Mouse (Mus musculus) liver, embryonic 14.5 days (tissue): Measurements from ENCODE around the gene Kcna6. TPM values are rescaled to one million over a fixed set of nuclear protein-coding genes. Genes with fewer than 3 reads are reported as not detected.

Source experiments
- ATAC-seq: fragments of 200-750 bp; cut with Nextera tagmentation; 2 replicates; pipeline ENCODE4 v1.8.0; 2017; ENCODE audit warnings: moderate number of reproducible peaks, mild to moderate bottlenecking, moderate library complexity; ENCODE audit not compliant: insufficient read depth
- DNase-seq, 3 experiments: peaks; one replicate each; pipeline ENCODE4 v3.0.0-alpha.2; 2012 to 2013; ENCODE audit warnings: low read depth in 3 of 3, low spot score in 3 of 3
- H3K27ac ChIP-seq: fragments of 300-500 bp; sonication (generic); 2 replicates; pipeline ENCODE4 v1.5.1; 2014; ENCODE audit warnings: moderate library complexity, mild to moderate bottlenecking, control low read depth, inconsistent platforms
- H3K27me3 ChIP-seq: fragments of 300-500 bp; sonication (generic); 2 replicates; pipeline ENCODE4 v1.6.1; 2014; ENCODE audit warnings: mild to moderate bottlenecking, low read length, moderate library complexity; ENCODE audit not compliant: control insufficient read depth, insufficient read depth
- H3K36me3 ChIP-seq: fragments of 300-500 bp; sonication (generic); replicated peaks from 2 replicates; pipeline ENCODE4 v1.6.1; 2014; ENCODE audit warnings: low read depth; ENCODE audit not compliant: control insufficient read depth, insufficient read depth
- H3K4me1 ChIP-seq, 2 experiments: fragments of 200-500 bp in 1 of 2; fragments of 300-500 bp in 1 of 2; sonication (generic) in 1 of 2; replicated peaks; 2 replicates each; pipeline ENCODE4 v1.6.1; 2012 to 2014; ENCODE audit warnings: antibody characterized with exemption in 1 of 2, inconsistent platforms in 1 of 2, low read length in 1 of 2; ENCODE audit not compliant: control insufficient read depth in 2 of 2, insufficient read depth in 2 of 2
- H3K4me2 ChIP-seq: fragments of 300-500 bp; sonication (generic); 2 replicates; pipeline ENCODE4 v1.6.1; 2014; ENCODE audit warnings: low read depth, mild to moderate bottlenecking, control low read depth, moderate library complexity
- H3K4me3 ChIP-seq, 2 experiments: fragments of 200-500 bp in 1 of 2; fragments of 300-500 bp in 1 of 2; sonication (generic) in 1 of 2; 2 replicates each; pipeline ENCODE4 v1.5.1; 2012 to 2014; ENCODE audit warnings: low read depth in 2 of 2, low read length in 2 of 2, mild to moderate bottlenecking in 2 of 2, control low read depth in 1 of 2, inconsistent platforms in 1 of 2, moderate library complexity in 1 of 2; ENCODE audit not compliant: insufficient read depth in 1 of 2
- H3K9ac ChIP-seq: fragments of 300-500 bp; sonication (generic); replicated peaks from 2 replicates; pipeline ENCODE4 v1.6.1; 2014; ENCODE audit warnings: mild to moderate bottlenecking, control low read depth, moderate library complexity
- H3K9me3 ChIP-seq: fragments of 300-500 bp; sonication (generic); 2 replicates; pipeline ENCODE4 v1.6.1; 2016; ENCODE audit warnings: low read length, mixed read lengths; ENCODE audit not compliant: control insufficient read depth
- CTCF ChIP-seq: IDR thresholded peaks from 2 replicates; pipeline ENCODE4 v1.5.1; 2016; ENCODE audit warnings: antibody characterized with exemption, low read depth, control low read depth
- EP300 ChIP-seq: IDR thresholded peaks from 2 replicates; pipeline ENCODE4 v1.6.1; 2016; ENCODE audit warnings: antibody characterized with exemption, low read depth
- WGBS: fragments of 180-500 bp; shearing (Covaris S2); extraction: QIAGEN DNeasy Blood & Tissue Kit; methylation state at CpG from one replicate; pipeline ENCODE4 v1.1.7; 2014; ENCODE audit not compliant: insufficient replicate concordance; 5-methylcytosine and 5-hydroxymethylcytosine counted together
- polyA plus RNA-seq, 2 experiments: library from polyadenylated mRNA; depleted of rRNA in 1 of 2; stranded (reverse) in 1 of 2; unstranded in 1 of 2; fragments of >200 nt; fragmentation: Nextera tagmentation in 1 of 2; extraction: Ambion mirVana in 1 of 2; gene quantifications; 2 replicates each; pipeline versions ENCODE4 v1.2.1 to v1.2.3; 2012 to 2014

Gene Kcna6
- polyA plus RNA-seq, 2 experiments: 0.07 to 0.10 TPM

GRCm38 (mm10) chr6:126735806-126736205 is 4.7 kb downstream of the Kcna6 start:
- Histone ChIP-seq H3K36me3 (no peaks in the 10 kb centered on the region), H3K9ac (no peak overlapping the region), H3K9me3 (no peaks in the 10 kb centered on the region), H3K4me2 (no peak overlapping the region), H3K27ac (no peak overlapping the region), H3K4me1 (no peaks in the 10 kb centered on the region), H3K27me3 (peaks cover 22% of the 10 kb centered on the region), H3K4me3 (no peak overlapping the region)
- WGBS: 35% methylated on average over 3 of the region's 3 CpGs
- no peak for DNase-seq
- no peak for ATAC-seq
- no peak for TF ChIP-seq EP300

- no peak for DNase-seq
- Histone ChIP-seq H3K27ac (no peak overlapping the region), H3K4me2 (no peak overlapping the region), H3K4me1 (no peaks in the 10 kb centered on the region), H3K9ac (no peak overlapping the region), H3K4me3 (no peak overlapping the region), H3K36me3 (no peaks in the 10 kb centered on the region), H3K27me3 (no peaks in the 10 kb centered on the region), H3K9me3 (no peaks in the 10 kb centered on the region)
- ATAC-seq: no peak
- TF ChIP-seq EP300: no peak
- no peak for TF ChIP-seq CTCF
- WGBS: 40% methylated on average over 6 of the region's 6 CpGs
Observed at GRCm38 (mm10) chr6:126732645-126733044, 7.8 kb downstream of the Kcna6 start.

GRCm38 (mm10) chr6:126728803-126729202 is 11.7 kb downstream of the Kcna6 start:
- H3K9me3 ChIP-seq: no peaks in the 10 kb centered on the region
- no peaks in the 10 kb centered on the region for H3K27me3 ChIP-seq
- no peak overlapping the region for H3K4me3 ChIP-seq
- no peak for TF ChIP-seq CTCF
- TF ChIP-seq EP300: no peak
- no peak overlapping the region for H3K27ac ChIP-seq
- H3K4me1 ChIP-seq: no peaks in the 10 kb centered on the region
- no peaks in the 10 kb centered on the region for H3K36me3 ChIP-seq
- DNase-seq: no peak
- ATAC-seq: no peak
- WGBS: 66% methylated on average over 8 of the region's 8 CpGs
- H3K4me2 ChIP-seq: no peak overlapping the region
- H3K9ac ChIP-seq: no peak overlapping the region

- Histone ChIP-seq H3K27ac (no peak overlapping the region), H3K27me3 (no peaks in the 10 kb centered on the region), H3K4me2 (no peak overlapping the region), H3K4me1 (no peaks in the 10 kb centered on the region), H3K9ac (no peak overlapping the region), H3K4me3 (no peak overlapping the region), H3K36me3 (no peaks in the 10 kb centered on the region), H3K9me3 (no peaks in the 10 kb centered on the region)
- ATAC-seq: no peak
- DNase-seq: no peak
- 54% methylated on average over 12 of the region's 12 CpGs for WGBS
- no peak for TF ChIP-seq CTCF
- TF ChIP-seq EP300: no peak
Observed at GRCm38 (mm10) chr6:126718423-126719087, 21.9 kb downstream of the Kcna6 start.

- no peak for TF ChIP-seq CTCF
- no peak for TF ChIP-seq EP300
- Histone ChIP-seq H3K9ac (no peak overlapping the region), H3K9me3 (no peaks in the 10 kb centered on the region), H3K27ac (no peak overlapping the region), H3K4me3 (no peak overlapping the region), H3K27me3 (no peaks in the 10 kb centered on the region), H3K36me3 (no peaks in the 10 kb centered on the region), H3K4me2 (no peak overlapping the region), H3K4me1 (no peaks in the 10 kb centered on the region)
- ATAC-seq (no peak), DNase-seq (no peak)
- 50% methylated on average over 6 of the region's 6 CpGs for WGBS
Observed at GRCm38 (mm10) chr6:126712531-126712930, 27.9 kb downstream of the Kcna6 start.
